Mouse (Mus musculus): ENCODE measurements at regions not wholly inside any gene's neighbourhood (a gene's known extent, or its start where the extent isn't known, plus 50 kb on each side); places are given as distances from the start of the nearest gene placed in this dataset.

- no peaks in the 10 kb centered on the region for H3K9me3 ChIP-seq (ENCODE audit: low read length)
Observed at GRCm38 (mm10) chr4:127708186-127708585, 262.6 kb downstream of the CK137956 start.

GRCm38 (mm10) chr4:127707126-127707525 is 263.6 kb downstream of the CK137956 start:
- WGBS = 90% methylated on average over 3 of the region's 3 CpGs
- TF ChIP-seq CTCF (IDR thresholded peaks at IDR 0.05) (no peak), EP300 (IDR thresholded peaks at IDR 0.05) (no peak)
- Histone ChIP-seq H3K4me1 (ENCODE audit: insufficient read depth, low read depth, low read length) (no peaks in the 10 kb centered on the region), H3K27ac (ENCODE audit: low read length) (no peak overlapping the region), H3K9ac (replicated peaks; ENCODE audit: low read depth) (no peak overlapping the region), H3K36me3 (ENCODE audit: insufficient read depth, low read length) (no peaks in the 10 kb centered on the region), H3K27me3 (replicated peaks; ENCODE audit: insufficient read depth, low read length) (no peaks in the 10 kb centered on the region), H3K4me3 (ENCODE audit: low read depth, low read length) (no peak overlapping the region), H3K4me2 (replicated peaks; ENCODE audit: low read depth, low read length) (no peak overlapping the region), H3K9me3 (ENCODE audit: low read length) (no peaks in the 10 kb centered on the region)
- ATAC-seq = no peak
- no peak for DNase-seq (ENCODE audit: low spot score)

More at GRCm38 (mm10) chr4:127708186-127708585, 262.6 kb downstream of the CK137956 start:
- no peak overlapping the region for H3K4me3 ChIP-seq (ENCODE audit: low read depth, low read length)
- no peak overlapping the region for H3K4me2 ChIP-seq (replicated peaks; ENCODE audit: low read depth, low read length)
- no peak overlapping the region for H3K27ac ChIP-seq (ENCODE audit: low read length)
- no peak for ATAC-seq
- no peak overlapping the region for H3K9ac ChIP-seq (replicated peaks; ENCODE audit: low read depth)
- H3K4me1 ChIP-seq (ENCODE audit: insufficient read depth, low read depth, low read length) = no peaks in the 10 kb centered on the region
- no peak for TF ChIP-seq EP300 (IDR thresholded peaks at IDR 0.05)
- no peak for TF ChIP-seq CTCF (IDR thresholded peaks at IDR 0.05)
- H3K27me3 ChIP-seq (replicated peaks; ENCODE audit: insufficient read depth, low read length) = no peaks in the 10 kb centered on the region
- 38% methylated on average over 3 of the region's 3 CpGs for WGBS
- no peak for DNase-seq (ENCODE audit: low spot score)
- no peaks in the 10 kb centered on the region for H3K36me3 ChIP-seq (ENCODE audit: insufficient read depth, low read length)

GRCm38 (mm10) chr4:127701651-127702050 is 269.1 kb downstream of the CK137956 start:
- no peaks in the 10 kb centered on the region for H3K9me3 ChIP-seq (ENCODE audit: low read length)
- H3K4me1 ChIP-seq (ENCODE audit: insufficient read depth, low read depth, low read length) = no peaks in the 10 kb centered on the region
- H3K27ac ChIP-seq (ENCODE audit: low read length) = no peak overlapping the region
- H3K4me2 ChIP-seq (replicated peaks; ENCODE audit: low read depth, low read length) = no peak overlapping the region
- no peaks in the 10 kb centered on the region for H3K36me3 ChIP-seq (ENCODE audit: insufficient read depth, low read length)
- TF ChIP-seq EP300 (IDR thresholded peaks at IDR 0.05) = no peak
- no peak for TF ChIP-seq CTCF (IDR thresholded peaks at IDR 0.05)
- H3K4me3 ChIP-seq (ENCODE audit: low read depth, low read length) = no peak overlapping the region
- WGBS = 87% methylated on average over 11 of the region's 11 CpGs
- H3K9ac ChIP-seq (replicated peaks; ENCODE audit: low read depth) = no peak overlapping the region
- DNase-seq (ENCODE audit: low spot score) (no peak), ATAC-seq (no peak)
- H3K27me3 ChIP-seq (replicated peaks; ENCODE audit: insufficient read depth, low read length) = no peaks in the 10 kb centered on the region

GRCm38 (mm10) chr4:127689986-127690385 is 280.8 kb downstream of the CK137956 start:
- no peak for ATAC-seq
- H3K27ac ChIP-seq (ENCODE audit: low read length) = no peak overlapping the region

GRCm38 (mm10) chr4:127685021-127685420 is 285.7 kb downstream of the CK137956 start:
- TF ChIP-seq CTCF (IDR thresholded peaks at IDR 0.05) = no peak
- TF ChIP-seq EP300 (IDR thresholded peaks at IDR 0.05) = no peak
- H3K9ac ChIP-seq (replicated peaks; ENCODE audit: low read depth) = no peak overlapping the region
- no peak for DNase-seq (ENCODE audit: low spot score)
- no peaks in the 10 kb centered on the region for H3K27me3 ChIP-seq (replicated peaks; ENCODE audit: insufficient read depth, low read length)
- no peaks in the 10 kb centered on the region for H3K9me3 ChIP-seq (ENCODE audit: low read length)
- ATAC-seq = no peak
- 43% methylated on average over 3 of the region's 3 CpGs for WGBS
- H3K36me3 ChIP-seq (ENCODE audit: insufficient read depth, low read length) = no peaks in the 10 kb centered on the region
- H3K4me3 ChIP-seq (ENCODE audit: low read depth, low read length) = no peak overlapping the region
- no peak overlapping the region for H3K4me2 ChIP-seq (replicated peaks; ENCODE audit: low read depth, low read length)
- no peaks in the 10 kb centered on the region for H3K4me1 ChIP-seq (ENCODE audit: insufficient read depth, low read depth, low read length)
- no peak overlapping the region for H3K27ac ChIP-seq (ENCODE audit: low read length)

More at GRCm38 (mm10) chr4:127689986-127690385, 280.8 kb downstream of the CK137956 start:
- no peak for DNase-seq (ENCODE audit: low spot score)
- no peak overlapping the region for H3K9ac ChIP-seq (replicated peaks; ENCODE audit: low read depth)
- H3K9me3 ChIP-seq (ENCODE audit: low read length) = no peaks in the 10 kb centered on the region
- TF ChIP-seq EP300 (IDR thresholded peaks at IDR 0.05) (no peak), CTCF (IDR thresholded peaks at IDR 0.05) (no peak)
- no peaks in the 10 kb centered on the region for H3K27me3 ChIP-seq (replicated peaks; ENCODE audit: insufficient read depth, low read length)
- H3K4me1 ChIP-seq (ENCODE audit: insufficient read depth, low read depth, low read length) = no peaks in the 10 kb centered on the region
- H3K4me2 ChIP-seq (replicated peaks; ENCODE audit: low read depth, low read length) = no peak overlapping the region
- no peaks in the 10 kb centered on the region for H3K36me3 ChIP-seq (ENCODE audit: insufficient read depth, low read length)
- 48% methylated on average over 4 of the region's 4 CpGs for WGBS
- H3K4me3 ChIP-seq (ENCODE audit: low read depth, low read length) = no peak overlapping the region

GRCm38 (mm10) chr4:127679391-127679790 is 291.4 kb downstream of the CK137956 start:
- no peak for DNase-seq (ENCODE audit: low spot score)
- H3K4me3 ChIP-seq (ENCODE audit: low read depth, low read length) = no peak overlapping the region
- H3K9me3 ChIP-seq (ENCODE audit: low read length) = no peaks in the 10 kb centered on the region
- 15% methylated on average over 4 of the region's 4 CpGs for WGBS
- H3K27ac ChIP-seq (ENCODE audit: low read length) = no peak overlapping the region
- H3K36me3 ChIP-seq (ENCODE audit: insufficient read depth, low read length) = no peaks in the 10 kb centered on the region
- H3K4me1 ChIP-seq (ENCODE audit: insufficient read depth, low read depth, low read length) = no peaks in the 10 kb centered on the region
- H3K9ac ChIP-seq (replicated peaks; ENCODE audit: low read depth) = no peak overlapping the region
- no peak for ATAC-seq
- no peak overlapping the region for H3K4me2 ChIP-seq (replicated peaks; ENCODE audit: low read depth, low read length)
- no peaks in the 10 kb centered on the region for H3K27me3 ChIP-seq (replicated peaks; ENCODE audit: insufficient read depth, low read length)
- TF ChIP-seq CTCF (IDR thresholded peaks at IDR 0.05) (no peak), EP300 (IDR thresholded peaks at IDR 0.05) (no peak)

GRCm38 (mm10) chr4:127678437-127678836 is 292.3 kb downstream of the CK137956 start:
- TF ChIP-seq EP300 (IDR thresholded peaks at IDR 0.05) (no peak), CTCF (IDR thresholded peaks at IDR 0.05) (no peak)

More at GRCm38 (mm10) chr4:127678437-127678836, 292.3 kb downstream of the CK137956 start:
- Histone ChIP-seq H3K4me1 (ENCODE audit: insufficient read depth, low read depth, low read length) (no peaks in the 10 kb centered on the region), H3K9me3 (ENCODE audit: low read length) (no peaks in the 10 kb centered on the region), H3K4me2 (replicated peaks; ENCODE audit: low read depth, low read length) (no peak overlapping the region), H3K27ac (ENCODE audit: low read length) (no peak overlapping the region), H3K36me3 (ENCODE audit: insufficient read depth, low read length) (no peaks in the 10 kb centered on the region), H3K4me3 (ENCODE audit: low read depth, low read length) (no peak overlapping the region), H3K27me3 (replicated peaks; ENCODE audit: insufficient read depth, low read length) (no peaks in the 10 kb centered on the region), H3K9ac (replicated peaks; ENCODE audit: low read depth) (no peak overlapping the region)
- 52% methylated on average over 5 of the region's 5 CpGs for WGBS
- DNase-seq (ENCODE audit: low spot score) = no peak
- no peak for ATAC-seq

All from lung, postnatal 0 days (tissue).